Mouse (Mus musculus): Measurements from ENCODE around the gene Lrrc55. TPM values are rescaled to one million over a fixed set of nuclear protein-coding genes. Genes with fewer than 3 reads are reported as not detected.

Gene Lrrc55
- polyA plus RNA-seq, 1 experiment from 2014 or later = 0.22 TPM

GRCm38 (mm10) chr2:85167624-85168023 lies 29.4 kb downstream of the Lrrc55 start:
- H3K27me3 ChIP-seq (replicated peaks) = no peaks in the 10 kb centered on the region
- H3K9me3 ChIP-seq (replicated peaks) = no peaks in the 10 kb centered on the region
- no peak for ATAC-seq (ENCODE audit: insufficient number of reproducible peaks, low FRiP score)
- 54% methylated on average over 1 of the region's 1 CpGs for WGBS
- H3K4me1 ChIP-seq (replicated peaks) = peaks cover 3% of the 10 kb centered on the region; the same call in 1 of the 2 replicates
- no peak overlapping the region for H3K4me2 ChIP-seq
- no peak overlapping the region for H3K27ac ChIP-seq (ENCODE audit: poor library complexity, severe bottlenecking)
- no peaks in the 10 kb centered on the region for H3K36me3 ChIP-seq
- no peak overlapping the region for H3K9ac ChIP-seq
- H3K4me3 ChIP-seq = no peak overlapping the region

- Histone ChIP-seq H3K27ac (ENCODE audit: poor library complexity, severe bottlenecking) (no peak overlapping the region), H3K9ac (no peak overlapping the region), H3K27me3 (replicated peaks) (no peaks in the 10 kb centered on the region), H3K4me3 (no peak overlapping the region), H3K4me2 (no peak overlapping the region), H3K9me3 (replicated peaks) (no peaks in the 10 kb centered on the region), H3K36me3 (no peaks in the 10 kb centered on the region), H3K4me1 (replicated peaks) (peaks cover 18% of the 10 kb centered on the region)
- 19% methylated on average over 7 of the region's 7 CpGs for WGBS
- 0 out of 2 replicates have a peak, but pooled peaks have one; percentile 36 for ATAC-seq (ENCODE audit: insufficient number of reproducible peaks, low FRiP score)
These were observed 33.5 kb downstream of the Lrrc55 start for GRCm38 (mm10) chr2:85163311-85164047.

GRCm38 (mm10) chr2:85161638-85162093 lies 35.3 kb downstream of the Lrrc55 start:
- H3K27me3 ChIP-seq (replicated peaks) = no peaks in the 10 kb centered on the region
- no peak overlapping the region for H3K9ac ChIP-seq
- 16% methylated on average over 1 of the region's 1 CpGs for WGBS
- H3K9me3 ChIP-seq (replicated peaks) = no peaks in the 10 kb centered on the region
- ATAC-seq (ENCODE audit: insufficient number of reproducible peaks, low FRiP score) = no peak
- H3K27ac ChIP-seq (ENCODE audit: poor library complexity, severe bottlenecking) = no peak overlapping the region
- H3K36me3 ChIP-seq = no peaks in the 10 kb centered on the region
- no peak overlapping the region for H3K4me3 ChIP-seq
- H3K4me2 ChIP-seq = no peak overlapping the region
- H3K4me1 ChIP-seq (replicated peaks) = peaks cover 18% of the 10 kb centered on the region

- no peak overlapping the region for H3K4me2 ChIP-seq
- no peak overlapping the region for H3K4me3 ChIP-seq
- H3K27me3 ChIP-seq (replicated peaks) = no peaks in the 10 kb centered on the region
- peaks cover 18% of the 10 kb centered on the region for H3K4me1 ChIP-seq (replicated peaks)
- no peak overlapping the region for H3K9ac ChIP-seq
- no peaks in the 10 kb centered on the region for H3K9me3 ChIP-seq (replicated peaks)
- H3K36me3 ChIP-seq = no peaks in the 10 kb centered on the region
- no peak; the same call in 1 of the 2 replicates for ATAC-seq (ENCODE audit: insufficient number of reproducible peaks, low FRiP score)
- 56% methylated on average over 4 of the region's 4 CpGs for WGBS
- no peak overlapping the region for H3K27ac ChIP-seq (ENCODE audit: poor library complexity, severe bottlenecking)
These were observed 35.9 kb downstream of the Lrrc55 start for GRCm38 (mm10) chr2:85160901-85161637.

- 81% methylated on average over 3 of the region's 3 CpGs for WGBS
- H3K4me1 ChIP-seq (replicated peaks) = peaks cover 15% of the 10 kb centered on the region
- H3K27me3 ChIP-seq (replicated peaks) = no peaks in the 10 kb centered on the region
These were observed 39.6 kb downstream of the Lrrc55 start for GRCm38 (mm10) chr2:85157382-85157781.

GRCm38 (mm10) chr2:85156136-85156535 lies 40.9 kb downstream of the Lrrc55 start:
- 73% methylated on average over 5 of the region's 5 CpGs for WGBS
- ATAC-seq (ENCODE audit: insufficient number of reproducible peaks, low FRiP score) = no peak

More at GRCm38 (mm10) chr2:85157382-85157781, 39.6 kb downstream of the Lrrc55 start:
- no peak overlapping the region for H3K4me3 ChIP-seq
- no peaks in the 10 kb centered on the region for H3K36me3 ChIP-seq
- no peak for ATAC-seq (ENCODE audit: insufficient number of reproducible peaks, low FRiP score)
- H3K9ac ChIP-seq = no peak overlapping the region
- H3K9me3 ChIP-seq (replicated peaks) = no peaks in the 10 kb centered on the region
- no peak overlapping the region for H3K27ac ChIP-seq (ENCODE audit: poor library complexity, severe bottlenecking)
- no peak overlapping the region for H3K4me2 ChIP-seq

GRCm38 (mm10) chr2:85155334-85155733 lies 41.7 kb downstream of the Lrrc55 start:
- 80% methylated on average over 9 of the region's 9 CpGs for WGBS
- peaks cover under 1% of the 10 kb centered on the region for H3K4me1 ChIP-seq (replicated peaks)
- H3K36me3 ChIP-seq = no peaks in the 10 kb centered on the region
- H3K4me2 ChIP-seq = no peak overlapping the region
- no peaks in the 10 kb centered on the region for H3K9me3 ChIP-seq (replicated peaks)
- no peak overlapping the region for H3K4me3 ChIP-seq
- no peak for ATAC-seq (ENCODE audit: insufficient number of reproducible peaks, low FRiP score)
- H3K27me3 ChIP-seq (replicated peaks) = no peaks in the 10 kb centered on the region
- H3K27ac ChIP-seq (ENCODE audit: poor library complexity, severe bottlenecking) = no peak overlapping the region
- no peak overlapping the region for H3K9ac ChIP-seq

More at GRCm38 (mm10) chr2:85156136-85156535, 40.9 kb downstream of the Lrrc55 start:
- H3K4me3 ChIP-seq = no peak overlapping the region
- H3K4me2 ChIP-seq = no peak overlapping the region
- H3K27ac ChIP-seq (ENCODE audit: poor library complexity, severe bottlenecking) = no peak overlapping the region
- peaks cover 8% of the 10 kb centered on the region for H3K4me1 ChIP-seq (replicated peaks)
- no peaks in the 10 kb centered on the region for H3K27me3 ChIP-seq (replicated peaks)
- H3K9me3 ChIP-seq (replicated peaks) = no peaks in the 10 kb centered on the region
- H3K36me3 ChIP-seq = no peaks in the 10 kb centered on the region
- H3K9ac ChIP-seq = no peak overlapping the region

- Histone ChIP-seq H3K4me2 (no peak overlapping the region), H3K27me3 (replicated peaks) (no peaks in the 10 kb centered on the region), H3K36me3 (no peaks in the 10 kb centered on the region), H3K9ac (no peak overlapping the region), H3K4me1 (replicated peaks) (no peaks in the 10 kb centered on the region), H3K4me3 (no peak overlapping the region), H3K27ac (ENCODE audit: poor library complexity, severe bottlenecking) (no peak overlapping the region), H3K9me3 (replicated peaks) (no peaks in the 10 kb centered on the region)
- no peak for ATAC-seq (ENCODE audit: insufficient number of reproducible peaks, low FRiP score)
- WGBS = 71% methylated on average over 2 of the region's 2 CpGs
These were observed 45.8 kb downstream of the Lrrc55 start for GRCm38 (mm10) chr2:85151233-85151632.

- Histone ChIP-seq H3K9ac (no peak overlapping the region), H3K4me1 (replicated peaks) (no peaks in the 10 kb centered on the region), H3K27me3 (replicated peaks) (no peaks in the 10 kb centered on the region), H3K36me3 (no peaks in the 10 kb centered on the region), H3K4me2 (no peak overlapping the region), H3K9me3 (replicated peaks) (no peaks in the 10 kb centered on the region), H3K4me3 (no peak overlapping the region), H3K27ac (ENCODE audit: poor library complexity, severe bottlenecking) (no peak overlapping the region)
- no peak for ATAC-seq (ENCODE audit: insufficient number of reproducible peaks, low FRiP score)
- 47% methylated on average over 1 of the region's 1 CpGs for whole genome bisulfite sequencing
These were observed 46.6 kb downstream of the Lrrc55 start for GRCm38 (mm10) chr2:85150373-85150772.

- no peak for ATAC-seq (ENCODE audit: insufficient number of reproducible peaks, low FRiP score)
- no peak overlapping the region for H3K9ac ChIP-seq
- 50% methylated on average over 2 of the region's 2 CpGs for WGBS
- no peak overlapping the region for H3K27ac ChIP-seq (ENCODE audit: poor library complexity, severe bottlenecking)
- H3K27me3 ChIP-seq (replicated peaks) = no peaks in the 10 kb centered on the region
- H3K36me3 ChIP-seq = no peaks in the 10 kb centered on the region
- H3K4me2 ChIP-seq = no peak overlapping the region
- no peaks in the 10 kb centered on the region for H3K4me1 ChIP-seq (replicated peaks)
- no peaks in the 10 kb centered on the region for H3K9me3 ChIP-seq (replicated peaks)
- no peak overlapping the region for H3K4me3 ChIP-seq
These were observed 49.5 kb downstream of the Lrrc55 start for GRCm38 (mm10) chr2:85147481-85147880.

GRCm38 (mm10) chr2:85145346-85145745 lies 51.7 kb downstream of the Lrrc55 start:
- no peaks in the 10 kb centered on the region for H3K36me3 ChIP-seq
- H3K4me2 ChIP-seq = no peak overlapping the region
- H3K27ac ChIP-seq (ENCODE audit: poor library complexity, severe bottlenecking) = no peak overlapping the region
- no peak overlapping the region for H3K9ac ChIP-seq
- 52% methylated on average over 3 of the region's 3 CpGs for WGBS
- H3K4me3 ChIP-seq = no peak overlapping the region
- H3K4me1 ChIP-seq (replicated peaks) = peaks cover 7% of the 10 kb centered on the region; the same call in 1 of the 2 replicates
- H3K27me3 ChIP-seq (replicated peaks) = no peaks in the 10 kb centered on the region
- H3K9me3 ChIP-seq (replicated peaks) = no peaks in the 10 kb centered on the region
- no peak for ATAC-seq (ENCODE audit: insufficient number of reproducible peaks, low FRiP score)
